Mouse (Mus musculus) G1E (cell line): ENCODE data around the gene Ptprg. TPM values are rescaled to one million over a fixed set of nuclear protein-coding genes. Genes with fewer than 3 reads are reported as not detected.

Experiments used
- ATAC-seq: 2 replicates; pipeline ENCODE4 v1.8.0; 2016; ENCODE audit warnings: mild to moderate bottlenecking; ENCODE audit not compliant: insufficient number of reproducible peaks, poor library complexity, low FRiP score, severe bottlenecking; ENCODE audit errors: extremely low read depth
- DNase-seq: peaks from one replicate; pipeline ENCODE4 v3.0.0; 2012; ENCODE audit warnings: low spot score
- H3K27me3 ChIP-seq: 2 replicates; pipeline ENCODE4 v1.6.1; 2012; ENCODE audit warnings: mild to moderate bottlenecking, low read length, inconsistent platforms; ENCODE audit not compliant: insufficient read depth
- H3K36me3 ChIP-seq: replicated peaks from 2 replicates; pipeline ENCODE3; 2012; ENCODE audit warnings: mild to moderate bottlenecking, inconsistent platforms
- H3K4me1 ChIP-seq: 2 replicates; pipeline ENCODE4 v1.6.1; 2012; ENCODE audit warnings: low read depth, low read length, inconsistent platforms, mixed read lengths; ENCODE audit not compliant: insufficient read depth
- H3K4me3 ChIP-seq: 2 replicates; pipeline ENCODE4 v1.5.1; 2012; ENCODE audit warnings: low read depth, mild to moderate bottlenecking, inconsistent platforms, low read length, moderate library complexity, mixed read lengths
- H3K9me3 ChIP-seq: replicated peaks from 2 replicates; pipeline ENCODE4 v1.6.1; 2012; ENCODE audit warnings: inconsistent platforms
- CTCF ChIP-seq: IDR thresholded peaks from 2 replicates; pipeline ENCODE4 v1.5.1; 2012; ENCODE audit warnings: low read depth, low read length, inconsistent platforms, mixed read lengths
- GATA1 ChIP-seq: IDR thresholded peaks from 2 replicates; pipeline ENCODE4 v1.6.1; 2012; ENCODE audit warnings: borderline replicate concordance, low read length, inconsistent platforms, mixed read lengths
- GATA2 ChIP-seq: IDR thresholded peaks from 2 replicates; pipeline ENCODE4 v1.6.1; 2012; ENCODE audit warnings: low read depth, low read length, inconsistent platforms, borderline replicate concordance
- POLR2AphosphoS5 ChIP-seq: IDR thresholded peaks from 2 replicates; pipeline ENCODE4 v1.6.1; 2012; ENCODE audit warnings: low read depth, low read length, inconsistent platforms; ENCODE audit not compliant: insufficient replicate concordance
- TAL1 ChIP-seq: conservative IDR thresholded peaks from 2 replicates; pipeline ENCODE4 v1.6.1; 2012; ENCODE audit warnings: low read depth, low read length, inconsistent platforms, mixed read lengths
- polyA plus RNA-seq: library from polyadenylated mRNA; stranded (reverse); fragments of >175 nt; gene quantifications from 2 replicates; pipeline ENCODE4 v1.2.3, GENCODE M21; 2012
- total RNA-seq, 2 experiments: library from RNA; stranded (forward) in 1 of 2; stranded (reverse) in 1 of 2; fragments of 200-1000 nt in 1 of 2; fragments of >200 nt in 1 of 2; fragmentation: Nextera tagmentation in 1 of 2; gene quantifications; 2 replicates each; pipeline ENCODE4 v1.2.3; 2014 to 2017

Gene Ptprg
- total and polyA plus RNA-seq, 3 experiments, result 0.05 TPM; not detected in 2

DNA sequence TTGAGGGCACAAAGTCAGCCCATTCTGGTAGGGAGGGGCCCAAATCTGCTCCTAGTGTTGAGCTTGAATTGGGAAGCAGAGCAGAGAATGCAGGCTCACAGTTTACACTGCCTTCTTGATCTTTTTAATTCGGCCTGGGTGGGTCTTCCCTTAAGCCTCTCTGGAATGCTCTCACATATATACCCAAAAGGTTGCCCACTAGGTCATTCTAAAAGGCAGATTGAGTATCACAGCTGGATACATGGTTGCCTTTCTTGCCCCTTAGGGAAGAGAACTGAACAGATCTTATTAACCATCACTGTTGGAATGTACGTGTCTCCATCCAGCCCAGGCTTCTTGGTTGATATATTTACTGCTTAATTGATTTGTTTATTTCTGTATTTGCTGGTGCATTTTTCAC, 349.5 kb downstream of the Ptprg start:
- no peaks in the 10 kb centered on the region for H3K27me3 ChIP-seq
- no peak for TF ChIP-seq TAL1
- no peak for TF ChIP-seq CTCF
- TF ChIP-seq POLR2AphosphoS5, result no peak
- TF ChIP-seq GATA2, result no peak
- TF ChIP-seq GATA1, result no peak
- no peak overlapping the region for H3K4me3 ChIP-seq
- DNase-seq (no peak), ATAC-seq (no peak)
- peaks cover 4% of the 10 kb centered on the region for H3K9me3 ChIP-seq
- H3K36me3 ChIP-seq, result no peaks in the 10 kb centered on the region
- H3K4me1 ChIP-seq, result no peaks in the 10 kb centered on the region

DNA sequence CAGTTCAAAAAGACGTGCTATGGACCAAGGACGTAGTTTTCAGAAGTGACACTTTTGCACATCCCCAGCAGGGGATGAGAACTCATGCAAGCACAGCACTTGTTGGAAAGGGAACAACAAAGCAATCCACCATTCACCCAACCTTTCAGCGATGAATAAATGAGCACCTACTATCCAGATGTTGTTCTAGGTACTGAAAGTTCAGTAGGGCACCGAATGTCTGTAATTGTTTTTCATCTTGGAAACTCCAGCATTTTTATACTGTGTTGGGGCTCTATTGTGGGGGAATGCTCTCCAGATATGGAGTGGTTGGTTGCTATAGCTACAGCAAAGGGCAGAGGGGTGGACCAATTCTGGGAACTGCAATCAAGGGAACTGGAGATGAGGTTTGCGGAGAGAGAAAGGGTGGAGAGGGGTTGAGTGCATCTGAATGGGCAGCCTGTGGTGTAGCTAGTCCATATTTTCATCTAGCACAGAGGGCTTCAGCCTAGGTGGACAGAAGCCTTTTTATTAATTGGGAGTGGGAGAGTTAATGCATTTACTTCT, 352.9 kb downstream of the Ptprg start:
- DNase-seq (no peak), ATAC-seq (no peak)
- TF ChIP-seq GATA2 (no peak), GATA1 (no peak), TAL1 (no peak), CTCF (no peak), POLR2AphosphoS5 (no peak)
- Histone ChIP-seq H3K4me3 (no peak overlapping the region), H3K27me3 (no peaks in the 10 kb centered on the region), H3K4me1 (no peaks in the 10 kb centered on the region), H3K36me3 (no peaks in the 10 kb centered on the region), H3K9me3 (peaks cover 5% of the 10 kb centered on the region)

DNA sequence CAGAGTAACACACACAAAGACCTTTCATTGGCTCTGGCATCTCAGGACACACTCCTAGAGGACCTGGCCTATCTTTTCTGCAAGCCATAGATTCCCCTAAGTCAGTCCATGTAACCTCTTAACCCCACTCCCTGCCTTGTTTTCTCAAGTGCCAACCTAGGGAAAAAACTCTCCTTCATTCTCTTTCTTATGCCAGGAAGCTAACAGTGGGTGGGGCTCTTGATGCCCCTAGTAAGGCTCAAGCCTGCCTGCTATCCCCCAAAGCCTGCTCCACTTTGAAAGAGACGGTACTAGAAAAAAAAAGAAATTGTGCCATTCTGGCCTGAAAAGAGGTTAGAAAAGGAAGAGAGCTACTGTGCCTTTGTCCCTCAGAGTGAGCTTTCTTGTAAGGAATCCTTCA, 358.9 kb downstream of the Ptprg start:
- DNase-seq (no peak), ATAC-seq (no peak)
- Histone ChIP-seq H3K27me3 (no peaks in the 10 kb centered on the region), H3K4me1 (no peaks in the 10 kb centered on the region), H3K36me3 (no peaks in the 10 kb centered on the region), H3K9me3 (0 out of 2 replicates have a peak, but pooled peaks cover 7% of the 10 kb centered on the region), H3K4me3 (no peak overlapping the region)
- TF ChIP-seq CTCF (no peak), GATA2 (no peak), TAL1 (no peak), POLR2AphosphoS5 (no peak), GATA1 (no peak)

DNA sequence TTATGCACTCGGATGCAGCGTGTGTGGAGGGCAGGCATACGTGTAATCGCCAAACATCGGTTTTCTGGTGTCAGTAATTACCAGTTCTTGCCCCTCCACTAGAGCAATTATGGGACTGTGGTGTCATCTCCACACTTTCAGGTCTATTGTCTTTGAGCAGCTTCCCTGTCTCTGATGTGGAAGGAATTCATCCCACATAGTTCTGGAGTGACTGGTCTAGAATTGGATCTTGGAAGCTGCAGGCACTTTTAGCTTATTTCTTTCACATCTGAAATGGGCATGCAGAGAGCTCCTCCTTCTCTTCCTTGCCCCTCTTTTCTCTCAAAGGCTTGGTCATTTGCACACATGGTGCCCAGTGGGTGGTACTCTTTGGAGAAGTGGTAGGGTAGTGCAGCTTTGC, 363.9 kb downstream of the Ptprg start:
- ATAC-seq, result no peak
- Histone ChIP-seq H3K4me3 (no peak overlapping the region), H3K27me3 (no peaks in the 10 kb centered on the region), H3K36me3 (no peaks in the 10 kb centered on the region), H3K9me3 (0 out of 2 replicates have a peak, but pooled peaks cover 6% of the 10 kb centered on the region), H3K4me1 (no peaks in the 10 kb centered on the region)
- no peak for DNase-seq
- TF ChIP-seq GATA2 (no peak), CTCF (no peak), POLR2AphosphoS5 (no peak), GATA1 (no peak), TAL1 (no peak)

DNA sequence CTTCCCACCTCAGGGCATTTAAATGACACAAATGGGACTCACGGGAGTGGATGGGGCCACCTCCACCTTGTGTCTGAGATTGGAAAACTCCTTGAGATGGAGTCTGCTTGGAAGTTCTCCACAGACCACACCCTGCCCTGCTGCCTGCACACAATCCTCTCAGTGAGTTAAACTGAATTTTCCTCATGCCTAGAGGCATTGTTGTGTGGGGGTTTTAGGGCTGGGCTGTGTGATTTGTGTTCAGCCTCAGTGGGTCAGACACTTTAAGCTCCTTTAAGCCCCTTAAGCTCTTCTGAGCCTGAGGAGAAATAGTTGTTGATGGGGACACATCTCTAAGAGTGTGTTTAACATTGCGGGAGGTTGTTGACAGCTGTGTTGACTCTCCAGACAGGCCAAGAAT, 375.2 kb downstream of the Ptprg start:
- H3K27me3 ChIP-seq, result no peaks in the 10 kb centered on the region
- H3K4me3 ChIP-seq, result no peak overlapping the region
- no peaks in the 10 kb centered on the region for H3K36me3 ChIP-seq
- no peak for TF ChIP-seq CTCF
- no peak for TF ChIP-seq GATA2
- TF ChIP-seq POLR2AphosphoS5, result no peak
- TF ChIP-seq TAL1, result no peak
- no peak for TF ChIP-seq GATA1
- no peak for DNase-seq
- no peaks in the 10 kb centered on the region for H3K4me1 ChIP-seq
- peaks cover 6% of the 10 kb centered on the region for H3K9me3 ChIP-seq
- no peak for ATAC-seq

DNA sequence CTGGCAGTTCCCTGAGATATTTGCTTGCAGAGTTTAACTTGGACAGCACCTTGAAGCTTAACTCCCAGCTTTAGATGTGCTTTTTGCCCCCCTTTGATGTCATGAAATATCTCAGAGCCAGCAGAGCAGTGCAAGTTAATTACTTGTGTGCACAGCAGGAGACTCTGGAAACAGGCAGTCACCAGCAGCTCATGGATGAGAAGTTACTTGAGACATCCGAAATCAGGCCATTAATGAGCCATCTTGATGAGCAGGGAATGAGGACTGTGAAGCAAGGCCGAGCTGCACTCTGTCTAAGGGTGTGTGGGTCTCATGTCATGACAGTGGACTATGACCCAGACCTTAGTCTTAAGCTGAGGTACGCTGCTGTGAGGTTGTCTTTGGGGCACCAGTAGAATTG, 379.2 kb downstream of the Ptprg start:
- H3K9me3 ChIP-seq, result peaks cover 2% of the 10 kb centered on the region; the same call in 1 of the 2 replicates
- no peak for DNase-seq
- no peaks in the 10 kb centered on the region for H3K4me1 ChIP-seq
- H3K27me3 ChIP-seq, result no peaks in the 10 kb centered on the region
- H3K4me3 ChIP-seq, result no peak overlapping the region
- no peak for TF ChIP-seq TAL1
- TF ChIP-seq CTCF, result no peak
- no peak for TF ChIP-seq GATA2
- no peak for TF ChIP-seq GATA1
- no peak for TF ChIP-seq POLR2AphosphoS5
- H3K36me3 ChIP-seq, result no peaks in the 10 kb centered on the region
- no peak for ATAC-seq

DNA sequence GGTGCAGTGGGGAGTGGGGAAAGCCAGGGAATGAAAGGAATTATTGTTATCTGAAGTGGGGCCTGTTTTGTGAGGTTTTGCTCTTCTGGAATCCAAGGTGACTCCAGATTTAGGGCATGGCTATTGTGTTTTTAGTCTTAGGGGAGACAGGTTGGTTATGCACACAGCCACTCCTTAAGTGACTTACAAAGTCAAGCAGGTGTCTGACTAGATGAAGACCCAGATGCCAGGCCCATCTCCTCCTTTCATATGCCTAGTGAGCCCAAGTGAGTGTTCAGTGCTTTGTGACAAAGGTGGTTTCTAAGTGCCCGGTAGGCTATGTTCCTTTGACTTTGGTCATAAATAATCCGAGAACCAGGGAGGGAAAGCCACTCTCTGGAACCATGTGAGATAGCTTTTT, 381.2 kb downstream of the Ptprg start:
- no peak overlapping the region for H3K4me3 ChIP-seq
- TF ChIP-seq GATA1 (no peak), GATA2 (no peak), POLR2AphosphoS5 (no peak), TAL1 (no peak), CTCF (no peak)
- no peaks in the 10 kb centered on the region for H3K4me1 ChIP-seq
- H3K9me3 ChIP-seq, result peaks cover 2% of the 10 kb centered on the region; the same call in 1 of the 2 replicates
- no peak for DNase-seq
- H3K27me3 ChIP-seq, result no peaks in the 10 kb centered on the region
- no peaks in the 10 kb centered on the region for H3K36me3 ChIP-seq
- no peak for ATAC-seq
